Mouse (Mus musculus) kidney, postnatal 36 days (tissue): ENCODE results near the gene Etl4.

ENCODE experiments used
- DNase-seq, 2 experiments: peaks; one replicate each; pipeline ENCODE4 v3.0.0; 2021 to 2022; ENCODE audit warnings: mixed read lengths in 2 of 2

Etl4 gene

GRCm38 (mm10) chr2:20587913-20588312 is 678.3 kb downstream of the Etl4 start:
- DNase-seq = no peak

- no peak for DNase-seq
Measured at GRCm38 (mm10) chr2:20588631-20589030, 679.1 kb downstream of the Etl4 start.

GRCm38 (mm10) chr2:20594129-20594528 is 684.5 kb downstream of the Etl4 start:
- DNase-seq = no peak

- DNase-seq = no peak
Measured at GRCm38 (mm10) chr2:20595000-20595399, 685.4 kb downstream of the Etl4 start.

GRCm38 (mm10) chr2:20596558-20596957 is 687.0 kb downstream of the Etl4 start:
- no peak for DNase-seq

GRCm38 (mm10) chr2:20597193-20597592 is 687.6 kb downstream of the Etl4 start:
- no peak for DNase-seq

- DNase-seq = no peak
Measured at GRCm38 (mm10) chr2:20602656-20603055, 693.1 kb downstream of the Etl4 start.

GRCm38 (mm10) chr2:20603536-20603935 is 694.0 kb downstream of the Etl4 start:
- no peak for DNase-seq

- DNase-seq = no peak
Measured at GRCm38 (mm10) chr2:20603991-20604390, 694.4 kb downstream of the Etl4 start.

GRCm38 (mm10) chr2:20609203-20609602 is 699.6 kb downstream of the Etl4 start:
- no peak for DNase-seq

GRCm38 (mm10) chr2:20615948-20616347 is 706.4 kb downstream of the Etl4 start:
- DNase-seq = peak; percentile 47 to 83

- DNase-seq = no peak
Measured at GRCm38 (mm10) chr2:20618396-20618795, 708.8 kb downstream of the Etl4 start.

- DNase-seq = no peak
Measured at GRCm38 (mm10) chr2:20619881-20620280, 710.3 kb downstream of the Etl4 start.

GRCm38 (mm10) chr2:20629156-20629712 is 719.7 kb downstream of the Etl4 start:
- no peak for DNase-seq

- no peak for DNase-seq
Measured at GRCm38 (mm10) chr2:20638604-20639003, 729.0 kb downstream of the Etl4 start.

GRCm38 (mm10) chr2:20639721-20640120 is 730.1 kb downstream of the Etl4 start:
- DNase-seq = no peak

- no peak for DNase-seq
Measured at GRCm38 (mm10) chr2:20642818-20643217, 733.2 kb downstream of the Etl4 start.

GRCm38 (mm10) chr2:20649817-20650216 is 740.2 kb downstream of the Etl4 start:
- peak; percentile 69 to 81 for DNase-seq

- DNase-seq = no peak
Measured at GRCm38 (mm10) chr2:20653116-20653515, 743.5 kb downstream of the Etl4 start.

GRCm38 (mm10) chr2:20654058-20654457 is 744.5 kb downstream of the Etl4 start:
- DNase-seq = no peak

- no peak for DNase-seq
Measured at GRCm38 (mm10) chr2:20654598-20655340, 745.2 kb downstream of the Etl4 start.

GRCm38 (mm10) chr2:20655341-20655612 is 745.7 kb downstream of the Etl4 start:
- DNase-seq = no peak

- DNase-seq = peak; percentile 40 to 45
Measured at GRCm38 (mm10) chr2:20657856-20658255, 748.3 kb downstream of the Etl4 start.

- no peak for DNase-seq
Measured at GRCm38 (mm10) chr2:20661841-20662240, 752.3 kb downstream of the Etl4 start.

GRCm38 (mm10) chr2:20662696-20663095 is 753.1 kb downstream of the Etl4 start:
- DNase-seq = no peak
